Mouse (Mus musculus): Measurements from ENCODE around the gene Lca5l.

Gene Lca5l

GRCm38 (mm10) chr16:96112769-96113168 is 79.3 kb downstream of the Lca5l start:
- DNase-seq = no peak

- DNase-seq = no peak
These were observed 81.3 kb downstream of the Lca5l start for GRCm38 (mm10) chr16:96110655-96111345.

GRCm38 (mm10) chr16:96109673-96110072 is 82.4 kb downstream of the Lca5l start:
- DNase-seq = no peak
